Mouse (Mus musculus): ENCODE data around the gene Alkal2.

GRCm38 (mm10) chr12:30848521-30848920 lies 35.6 kb upstream of the Alkal2 start:
- TF ChIP-seq CTCF (IDR thresholded peaks at IDR 0.05; ENCODE audit: low read depth) (no peak), EP300 (optimal IDR thresholded peaks at IDR 0.05) (no peak)

All from stomach, postnatal 0 days (tissue).